Mouse (Mus musculus): ENCODE results near the gene Akap6.

- no peak for TF ChIP-seq SIN3A (IDR thresholded peaks at IDR 0.05; ENCODE audit: low read length)
- no peak for TF ChIP-seq EP300 (IDR thresholded peaks at IDR 0.05; ENCODE audit: low read length)
- TF ChIP-seq CTCF (conservative IDR thresholded peaks at IDR 0.05 in 1 of 2, IDR thresholded peaks at IDR 0.05 in 1 of 2; ENCODE audit: low read depth in 2 of 2, low read length in 2 of 2): no peak
- no peak for TF ChIP-seq TCF12 (IDR thresholded peaks at IDR 0.05; ENCODE audit: low read depth, low read length)
- no peak for TF ChIP-seq BHLHE40 (IDR thresholded peaks at IDR 0.05; ENCODE audit: low read depth, low read length)
- TF ChIP-seq POLR2A (IDR thresholded peaks at IDR 0.05; ENCODE audit: low read depth, low read length): no peak
- no peak for TF ChIP-seq ZMIZ1 (IDR thresholded peaks at IDR 0.05; ENCODE audit: low read depth, low read length)
- no peak for TF ChIP-seq USF1 (IDR thresholded peaks at IDR 0.05; ENCODE audit: low read depth, low read length)
- no peak for TF ChIP-seq MAX (IDR thresholded peaks at IDR 0.05; ENCODE audit: low read length)
- no peak for TF ChIP-seq RAD21 (IDR thresholded peaks at IDR 0.05; ENCODE audit: low read depth, low read length)
- TF ChIP-seq ZC3H11A (IDR thresholded peaks at IDR 0.05; ENCODE audit: low read depth, low read length): no peak
Measured at GRCm38 (mm10) chr12:52697407-52698109, 1.6 kb upstream of the Akap6 start.
